Mouse (Mus musculus) brain, embryonic 18.5 days (tissue): Measurements from ENCODE around the gene Pnp.
"Not testable (repeated sequence)": the region's sequence is repeated elsewhere in the genome, so short reads cannot be mapped to it uniquely, and the experiment has no call there.

Experiments used
- DNase-seq: peaks from one replicate; pipeline ENCODE4 v3.0.0-alpha.2; 2012; ENCODE audit warnings: low read depth, low spot score

Pnp gene

DNA sequence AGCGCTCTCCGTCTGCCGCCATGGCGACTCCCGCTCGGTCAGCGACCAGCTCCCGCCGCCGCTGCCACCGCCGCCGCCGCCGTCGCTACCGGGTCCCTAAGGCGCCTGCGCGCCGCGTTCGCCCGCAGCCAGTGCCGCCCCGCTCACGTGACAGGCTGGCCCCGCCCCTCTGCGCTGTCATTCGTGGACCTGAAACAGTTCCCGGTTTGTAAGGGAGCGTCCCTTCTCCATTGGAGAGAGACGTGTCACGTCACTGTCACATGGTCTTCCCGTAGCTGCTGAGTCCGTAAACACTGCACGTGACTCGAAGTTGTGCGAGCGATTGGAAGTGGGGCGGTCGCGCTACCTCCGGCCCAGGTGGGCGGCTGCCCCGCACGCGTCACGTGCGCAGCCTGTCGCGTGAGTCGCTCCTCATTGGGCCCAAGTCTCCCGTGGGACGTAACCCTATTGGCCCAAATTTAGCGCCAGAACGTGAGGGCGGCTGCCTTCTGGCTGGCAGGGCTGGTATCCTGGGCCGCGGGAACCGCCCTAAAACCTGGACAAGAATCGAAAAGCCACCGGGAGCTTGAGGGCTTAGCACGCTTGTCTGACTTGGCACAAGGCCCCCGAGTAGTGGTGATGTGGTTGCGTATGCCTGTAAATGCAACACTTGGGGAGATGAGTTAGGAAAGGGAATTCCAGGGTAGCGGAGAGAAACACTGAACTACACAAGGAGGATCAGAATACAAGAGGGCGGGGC, at the start of gene Pnp, which contains the start of gene Pip4p1:
Gene Pnp (plus strand): TSS at position 329 of the 739 bp plus-strand sequence.
Gene Pip4p1 (minus strand): TSS at position 103 of the 739 bp plus-strand sequence.
- DNase-seq, result peak; percentile 100

DNA sequence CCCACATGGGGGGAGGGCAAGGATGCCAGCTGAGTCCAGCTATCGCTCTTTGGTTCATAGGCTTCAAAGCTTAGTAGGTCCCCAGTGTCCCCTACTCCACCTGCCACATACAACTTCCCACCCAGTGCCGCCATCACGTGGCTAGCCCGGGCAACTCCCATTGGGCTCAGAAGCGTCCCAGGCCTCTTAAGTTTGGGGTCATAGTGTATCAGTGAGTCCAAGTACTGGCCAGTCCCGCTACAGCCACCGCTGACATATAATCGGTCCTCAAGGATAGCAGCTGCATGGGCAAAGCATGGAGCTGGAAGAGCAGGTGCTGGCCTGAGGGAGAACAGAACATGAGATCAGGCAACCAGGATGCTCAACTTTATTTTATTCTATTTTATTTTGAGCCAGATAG, 39.3 kb upstream of the Pnp start:
- DNase-seq, result no peak

DNA sequence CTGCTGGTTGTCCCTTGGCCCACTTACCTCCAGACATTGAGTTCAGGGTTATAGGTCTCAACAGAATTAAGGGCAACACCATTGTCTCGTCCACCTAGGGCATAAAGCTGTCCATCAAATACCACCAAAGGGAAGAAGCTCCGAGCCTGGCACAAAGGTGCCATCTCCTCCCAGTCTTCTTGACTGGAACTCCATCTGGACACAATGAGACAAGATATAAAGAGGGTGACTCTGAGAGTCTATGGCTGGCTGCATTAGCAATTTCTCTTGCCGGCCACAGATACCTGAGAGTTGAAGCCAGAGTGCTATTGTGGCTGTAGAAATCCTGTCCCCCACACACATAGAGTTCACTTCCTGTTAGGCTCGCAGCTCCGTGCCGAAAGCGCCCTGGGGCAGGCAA, 38.8 kb upstream of the Pnp start:
- DNase-seq, result no peak

DNA sequence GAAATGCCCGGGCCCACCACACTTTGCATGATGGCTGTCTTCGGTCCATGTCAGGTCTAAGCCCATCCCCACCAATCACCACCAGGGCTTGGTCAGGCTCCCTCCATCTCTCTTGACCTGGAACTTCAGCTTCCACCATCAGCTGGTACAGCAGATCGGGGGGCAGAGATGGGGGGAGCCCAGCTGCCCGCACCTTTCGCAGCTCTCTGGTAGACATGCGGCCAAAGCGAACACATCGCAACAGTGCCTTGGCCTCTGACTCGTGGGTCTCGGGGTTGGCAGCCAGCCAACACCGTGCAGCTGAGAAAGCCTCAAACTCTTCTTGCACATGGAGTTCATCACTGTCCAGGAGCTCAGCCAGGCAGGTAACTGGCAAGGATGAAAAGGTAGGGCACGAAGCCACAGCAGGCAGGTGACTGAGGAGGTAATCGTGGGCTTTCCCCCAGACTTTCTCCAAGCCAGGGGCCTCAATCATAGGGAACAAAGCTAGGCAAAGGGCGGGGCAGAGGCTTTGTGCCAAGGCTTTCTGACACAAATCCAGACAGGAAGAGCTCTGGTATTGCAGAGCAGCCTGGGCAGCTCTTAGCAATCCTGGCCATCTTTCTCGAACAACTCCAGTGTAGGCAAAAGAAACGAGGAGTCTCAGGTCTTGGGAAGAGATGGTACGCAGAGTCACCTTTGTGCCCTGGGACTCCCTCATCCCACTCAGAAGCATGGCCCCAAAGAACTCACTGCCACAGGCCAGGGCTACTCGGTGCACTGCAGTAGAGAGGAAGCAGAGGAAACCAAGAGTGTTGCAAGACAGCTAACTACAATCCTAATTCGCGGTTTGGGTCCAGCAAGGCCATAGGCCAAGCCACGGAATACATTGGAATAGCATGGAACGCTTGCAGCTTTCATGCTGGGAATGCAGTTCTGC, 38.1 kb upstream of the Pnp start:
- no peak for DNase-seq

- no peak for DNase-seq
Measured at GRCm38 (mm10) chr14:50895407-50895806, 35.5 kb upstream of the Pnp start.

- DNase-seq, result no peak
Measured at GRCm38 (mm10) chr14:50895985-50896746, 34.7 kb upstream of the Pnp start.

DNA sequence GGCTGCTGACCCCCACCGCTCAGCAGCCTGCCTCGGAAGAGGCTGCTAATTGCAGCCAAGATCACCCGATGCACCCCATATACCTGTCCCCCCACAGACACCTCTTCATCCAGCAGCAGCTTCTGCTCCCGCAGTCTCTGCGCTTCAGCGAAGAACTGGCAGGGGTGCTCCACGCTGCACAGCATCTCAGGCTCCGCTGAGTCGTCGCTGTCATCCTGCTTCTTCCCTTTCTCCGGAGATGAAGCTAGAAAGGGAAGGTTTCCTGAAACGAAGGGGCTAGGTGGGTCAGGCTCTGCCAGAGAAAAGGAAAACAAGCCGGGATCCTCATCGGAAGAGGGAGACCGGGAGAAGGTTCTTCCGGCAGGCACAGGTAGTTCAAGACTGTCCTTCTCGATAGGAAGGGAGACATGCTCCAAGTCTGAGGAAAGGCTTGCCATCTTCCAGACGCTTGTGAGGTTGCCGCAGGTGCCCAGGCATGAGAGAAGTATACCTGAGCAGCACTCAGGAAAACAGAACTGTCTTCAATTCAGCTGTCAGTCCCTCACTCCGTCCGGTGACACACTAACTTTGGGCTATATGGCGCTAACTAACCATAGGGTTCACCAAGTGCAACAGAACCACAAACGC, 34.0 kb upstream of the Pnp start:
- DNase-seq, result no peak

- DNase-seq, result no peak
Measured at GRCm38 (mm10) chr14:50897374-50897765, 33.5 kb upstream of the Pnp start, which contains the start of gene Klhl33. Gene Klhl33 (minus strand): TSS chr14:50897507.

DNA sequence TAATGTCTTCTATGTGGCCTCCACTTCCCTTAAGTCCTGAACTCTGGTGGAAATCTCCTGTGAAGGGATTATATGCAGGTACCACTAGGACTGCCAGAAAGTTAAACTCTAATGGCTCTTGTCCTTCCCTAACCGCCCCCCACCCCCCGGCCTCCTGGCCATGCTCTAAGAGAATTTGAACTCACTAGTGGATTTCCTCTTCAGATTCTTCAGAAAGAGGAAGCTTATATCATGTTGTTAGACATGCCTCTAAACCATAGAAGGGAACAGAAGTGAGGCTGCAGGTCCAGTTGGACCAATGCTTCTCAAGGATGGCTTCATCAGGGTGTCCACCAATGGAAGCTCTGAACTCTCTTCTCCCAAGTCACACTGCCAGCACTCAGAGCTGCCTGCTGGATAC, 32.9 kb upstream of the Pnp start:
- not testable (repeated sequence) for DNase-seq

DNA sequence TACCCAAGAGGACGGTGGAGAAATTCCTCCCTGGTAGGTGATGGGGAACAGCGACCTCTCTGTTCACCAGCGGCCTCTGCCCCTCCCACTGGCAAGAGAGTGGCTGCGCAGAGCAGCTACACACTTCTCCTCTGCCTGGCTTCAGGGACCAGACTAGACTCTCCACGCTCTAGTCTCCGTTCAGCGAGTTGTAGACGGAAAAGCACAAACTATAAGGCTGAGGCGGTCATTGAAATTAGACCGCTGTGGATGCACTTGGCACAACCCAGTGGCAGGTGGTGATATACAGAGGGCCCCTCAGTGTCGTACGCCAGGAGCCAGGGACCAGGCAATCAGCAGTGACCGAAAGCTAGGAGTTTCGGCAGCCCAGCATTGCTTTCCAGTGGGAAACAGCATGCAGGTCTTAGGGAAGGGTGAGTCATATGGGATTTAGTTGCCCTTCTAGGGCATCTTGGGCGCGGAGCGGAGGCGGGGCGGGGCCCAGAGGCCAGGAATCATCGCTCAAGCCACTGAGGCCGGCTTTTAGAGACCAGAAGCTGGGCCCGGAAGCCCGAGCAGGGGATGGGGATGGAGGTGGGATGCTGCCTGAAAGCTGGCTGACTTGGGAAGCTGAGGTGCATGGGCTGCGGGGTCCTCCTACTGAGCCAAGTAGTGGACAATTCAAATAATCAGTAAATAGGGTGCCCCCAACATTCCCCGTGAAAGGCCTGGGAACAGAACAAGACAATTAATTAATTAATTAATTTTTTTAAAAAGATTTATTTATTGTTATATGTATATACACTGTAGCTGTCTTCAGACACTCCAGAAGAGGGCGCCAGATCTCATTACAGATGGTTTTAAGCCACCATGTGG, 26.7 kb upstream of the Pnp start:
- DNase-seq, result peak; percentile 24

GRCm38 (mm10) chr14:50904828-50905129, 26.1 kb upstream of the Pnp start:
- DNase-seq, result no peak

DNA sequence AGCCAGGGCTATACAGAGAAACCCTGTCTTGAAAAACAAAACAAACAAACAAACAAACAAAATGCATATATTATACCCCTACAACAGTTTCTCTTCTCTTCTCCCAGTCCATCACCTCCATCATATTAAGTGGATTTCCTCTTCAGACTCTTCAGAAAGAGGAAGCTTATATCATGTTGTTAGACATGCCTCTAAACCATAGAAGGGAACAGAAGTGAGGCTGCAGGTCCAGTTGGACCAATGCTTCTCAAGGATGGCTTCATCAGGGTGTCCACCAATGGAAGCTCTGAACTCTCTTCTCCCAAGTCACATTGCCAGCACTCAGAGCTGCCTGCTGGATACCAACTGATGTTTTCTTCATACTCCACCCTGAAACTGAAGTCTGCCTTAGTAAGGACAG, 25.6 kb upstream of the Pnp start:
- not testable (repeated sequence) for DNase-seq

GRCm38 (mm10) chr14:50908126-50908525, 22.8 kb upstream of the Pnp start:
- DNase-seq, result no peak

DNA sequence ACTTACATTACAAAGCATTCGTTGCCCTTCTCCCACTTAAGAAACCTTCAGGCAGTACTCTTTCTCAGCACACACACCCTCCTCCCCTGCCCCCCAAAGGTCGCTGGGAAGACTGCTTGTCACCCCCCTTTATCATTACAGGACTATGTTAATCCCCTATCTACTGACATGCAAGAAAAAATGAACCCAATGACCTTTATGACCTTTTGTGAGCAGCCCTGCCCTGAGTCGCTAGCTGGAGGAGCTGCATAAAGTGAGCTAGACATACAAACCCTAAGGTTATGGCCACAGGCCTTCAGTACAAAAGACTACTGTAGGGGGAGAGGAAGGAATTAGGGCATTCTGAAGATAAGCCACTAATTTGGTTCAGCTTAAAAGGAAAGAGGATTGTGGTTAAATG, 19.5 kb upstream of the Pnp start:
- DNase-seq, result no peak

DNA sequence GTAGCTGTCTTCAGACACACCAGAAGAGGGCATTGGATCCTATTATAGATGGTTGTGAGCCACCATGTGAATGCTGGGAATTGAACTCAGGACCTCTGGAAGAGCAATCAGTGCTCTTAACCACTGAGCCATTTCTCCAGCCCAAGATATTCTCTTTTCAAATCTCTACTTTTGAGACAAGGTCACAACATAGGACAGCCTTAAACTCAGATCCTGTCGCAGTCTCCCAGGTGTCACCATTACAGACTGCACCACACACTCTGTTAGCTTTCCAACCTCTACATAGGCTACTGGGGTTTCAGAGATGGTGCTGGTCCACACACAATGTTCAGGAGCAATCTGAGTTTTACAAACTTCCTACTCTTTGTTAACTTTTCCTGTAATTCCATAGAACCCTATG, 7.4 kb upstream of the Pnp start:
- not testable (repeated sequence) for DNase-seq

GRCm38 (mm10) chr14:50924281-50925064, 6.4 kb upstream of the Pnp start, which contains the start of the genes Osgep and Apex1:
Gene Osgep (minus strand): TSS chr14:50924893.
Gene Apex1 (plus strand): TSS chr14:50924968.
- DNase-seq, result peak; percentile 91

GRCm38 (mm10) chr14:50925111-50925920, 5.6 kb upstream of the Pnp start:
- no peak for DNase-seq

GRCm38 (mm10) chr14:50927366-50927765, 3.5 kb upstream of the Pnp start:
- no peak for DNase-seq

DNA sequence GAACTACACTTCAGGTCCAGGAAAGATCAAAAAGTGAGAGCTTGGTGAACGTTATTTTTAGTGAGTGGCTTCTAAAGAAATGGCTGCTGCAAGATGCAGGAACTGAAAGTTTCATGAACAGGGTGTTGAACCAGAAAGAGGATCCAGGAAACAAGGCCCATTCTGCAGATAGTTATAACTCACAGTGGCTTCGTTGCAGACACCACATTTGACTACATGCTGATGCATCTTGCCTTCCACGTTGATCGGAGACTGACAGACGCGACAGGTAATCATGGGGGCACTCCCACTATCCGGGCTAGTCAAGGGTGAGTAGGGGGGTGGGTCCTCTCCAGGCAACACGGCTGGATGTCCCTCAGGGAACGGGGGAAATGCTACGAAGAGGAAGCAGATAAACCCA, 931 bp upstream of the Pnp start:
- no peak for DNase-seq
